Mouse (Mus musculus): Measurements from ENCODE around the gene Mov10.
"Not testable (repeated sequence)": the region's sequence is repeated elsewhere in the genome, so short reads cannot be mapped to it uniquely, and the experiment has no call there.

Gene Mov10

GRCm38 (mm10) chr3:104780561-104781420, 37.6 kb downstream of the Mov10 start, which contains the start of gene Ppm1j:
TSS of gene Ppm1j (plus strand) at chr3:104781056.
- peak; percentile 42 for DNase-seq (ENCODE audit: low spot score)

- peak; percentile 45 for DNase-seq (ENCODE audit: low spot score)
Observed at GRCm38 (mm10) chr3:104779949-104780348, 38.4 kb downstream of the Mov10 start.

GRCm38 (mm10) chr3:104777342-104777741, 41.0 kb downstream of the Mov10 start:
- no peak for DNase-seq (ENCODE audit: low spot score)

- no peak for DNase-seq (ENCODE audit: low spot score)
Observed at GRCm38 (mm10) chr3:104773301-104773700, 45.1 kb downstream of the Mov10 start.

- DNase-seq (ENCODE audit: low spot score) = no peak
Observed at GRCm38 (mm10) chr3:104771460-104771859, 46.9 kb downstream of the Mov10 start.

GRCm38 (mm10) chr3:104770918-104771317, 47.4 kb downstream of the Mov10 start:
- DNase-seq (ENCODE audit: low spot score) = no peak

GRCm38 (mm10) chr3:104770035-104770434, 48.3 kb downstream of the Mov10 start:
- DNase-seq (ENCODE audit: low spot score) = no peak

- no peak for DNase-seq (ENCODE audit: low spot score)
Observed at GRCm38 (mm10) chr3:104769135-104769534, 49.2 kb downstream of the Mov10 start.

GRCm38 (mm10) chr3:104767716-104768115, 50.6 kb downstream of the Mov10 start:
- no peak for DNase-seq (ENCODE audit: low spot score)

- DNase-seq (ENCODE audit: low spot score) = no peak
Observed at GRCm38 (mm10) chr3:104767141-104767540, 51.2 kb downstream of the Mov10 start.

GRCm38 (mm10) chr3:104765021-104765420, 53.3 kb downstream of the Mov10 start:
- DNase-seq (ENCODE audit: low spot score) = no peak

- peak; percentile 40 for DNase-seq (ENCODE audit: low spot score)
Observed at GRCm38 (mm10) chr3:104762103-104762863, 56.1 kb downstream of the Mov10 start.

GRCm38 (mm10) chr3:104758869-104759268, 59.5 kb downstream of the Mov10 start:
- DNase-seq (ENCODE audit: low spot score) = no peak

- DNase-seq (ENCODE audit: low spot score) = peak; percentile 62
Observed at GRCm38 (mm10) chr3:104758406-104758805, 60.0 kb downstream of the Mov10 start.

GRCm38 (mm10) chr3:104752845-104753244, 65.5 kb downstream of the Mov10 start:
- not testable (repeated sequence) for DNase-seq (ENCODE audit: low spot score)
